Mouse (Mus musculus): Measurements from ENCODE around the gene Icam5.

- TF ChIP-seq POLR2A (IDR thresholded peaks at IDR 0.05; ENCODE audit: low read depth, low read length) (no peak), CTCF (IDR thresholded peaks at IDR 0.05; ENCODE audit: extremely low read depth, insufficient read depth, insufficient read length, insufficient replicate concordance) (peak; percentile 85)
Measured at GRCm38 (mm10) chr9:21029291-21030054, 2.4 kb upstream of the Icam5 start, which contains the start of gene Icam4.

Data from spleen, adult 2 months (tissue).